Mouse (Mus musculus) neural tube, embryonic 14.5 days (tissue): ENCODE measurements around the gene Iqcn. TPM values are rescaled to one million over a fixed set of nuclear protein-coding genes. Genes with fewer than 3 reads are reported as not detected.

ENCODE experiments used
- ATAC-seq: fragments of 200-750 bp; cut with Nextera tagmentation; 2 replicates; pipeline ENCODE4 v1.8.0; 2017; ENCODE audit warnings: low read depth, mild to moderate bottlenecking, moderate TSS enrichment, moderate library complexity
- H3K27ac ChIP-seq: fragments of 300-500 bp; sonication (generic); 2 replicates; pipeline ENCODE4 v1.5.1; 2014; ENCODE audit warnings: low read depth, mild to moderate bottlenecking, control low read depth, low read length, moderate library complexity, mixed read lengths
- H3K27me3 ChIP-seq: fragments of 300-500 bp; sonication (generic); 2 replicates; pipeline ENCODE4 v1.6.1; 2014; ENCODE audit warnings: low read length; ENCODE audit not compliant: control insufficient read depth, insufficient read depth
- H3K36me3 ChIP-seq: fragments of 300-500 bp; sonication (generic); 2 replicates; pipeline ENCODE4 v1.6.1; 2014; ENCODE audit warnings: low read length, mixed read lengths; ENCODE audit not compliant: control insufficient read depth, insufficient read depth
- H3K4me1 ChIP-seq: fragments of 300-500 bp; sonication (generic); 2 replicates; pipeline ENCODE4 v1.6.1; 2014; ENCODE audit warnings: low read length; ENCODE audit not compliant: control insufficient read depth, insufficient read depth
- H3K4me2 ChIP-seq: fragments of 300-500 bp; sonication (generic); 2 replicates; pipeline ENCODE4 v1.6.1; 2014; ENCODE audit warnings: mild to moderate bottlenecking, low read depth, low read length, control low read depth
- H3K4me3 ChIP-seq: fragments of 300-500 bp; sonication (generic); 2 replicates; pipeline ENCODE4 v1.5.1; 2014; ENCODE audit warnings: low read depth, low read length, control low read depth, mixed read lengths
- H3K9ac ChIP-seq: fragments of 300-500 bp; sonication (generic); replicated peaks from 2 replicates; pipeline ENCODE4 v1.6.1; 2014; ENCODE audit warnings: low read depth, mild to moderate bottlenecking, control low read depth, low read length, mixed read lengths
- H3K9me3 ChIP-seq: fragments of 300-500 bp; sonication (generic); 2 replicates; pipeline ENCODE4 v1.6.1; 2016; ENCODE audit warnings: low read length; ENCODE audit not compliant: control insufficient read depth
- WGBS: fragments of 180-500 bp; shearing (Covaris S2); extraction: QIAGEN DNeasy Blood & Tissue Kit; methylation state at CpG from one replicate; pipeline ENCODE4 v1.1.7; 2014; 5-methylcytosine and 5-hydroxymethylcytosine counted together
- polyA plus RNA-seq: library from polyadenylated mRNA; unstranded; fragments of >200 nt; fragmentation: Nextera tagmentation; extraction: Ambion mirVana; gene quantifications from 2 replicates; pipeline ENCODE4 v1.2.1, GENCODE M21; 2014

Iqcn gene
- polyA plus RNA-seq, 1 experiment from 2014 or later = not detected

- H3K27me3 ChIP-seq = no peaks in the 10 kb centered on the region; the same call in 1 of the 2 replicates
- ATAC-seq = no peak
- 71% methylated on average over 7 of the region's 7 CpGs for WGBS
- H3K9me3 ChIP-seq = no peaks in the 10 kb centered on the region
- H3K9ac ChIP-seq = no peak overlapping the region
- no peak overlapping the region for H3K27ac ChIP-seq
- H3K36me3 ChIP-seq = peaks cover 19% of the 10 kb centered on the region; the same call in 1 of the 2 replicates
- no peak overlapping the region for H3K4me2 ChIP-seq
- H3K4me1 ChIP-seq = peaks cover 26% of the 10 kb centered on the region
- no peak overlapping the region for H3K4me3 ChIP-seq
These were observed 55.0 kb downstream of the Iqcn start for GRCm38 (mm10) chr8:70758308-70758615.

GRCm38 (mm10) chr8:70758616-70759561 is 55.6 kb downstream of the Iqcn start:
- H3K4me1 ChIP-seq = peaks cover 26% of the 10 kb centered on the region
- H3K4me2 ChIP-seq = peak overlapping the region; percentile 98; the same call in 1 of the 2 replicates
- H3K27me3 ChIP-seq = no peaks in the 10 kb centered on the region; the same call in 1 of the 2 replicates
- no peak for ATAC-seq
- H3K4me3 ChIP-seq = no peak overlapping the region
- no peak overlapping the region for H3K27ac ChIP-seq
- H3K9me3 ChIP-seq = no peaks in the 10 kb centered on the region
- WGBS = 64% methylated on average over 19 of the region's 19 CpGs
- H3K9ac ChIP-seq = no peak overlapping the region
- H3K36me3 ChIP-seq = peaks cover 19% of the 10 kb centered on the region; the same call in 1 of the 2 replicates

- Histone ChIP-seq H3K27ac (peak overlapping the region; percentile 82), H3K9me3 (no peaks in the 10 kb centered on the region), H3K27me3 (no peaks in the 10 kb centered on the region), H3K36me3 (peaks cover 19% of the 10 kb centered on the region; the same call in 1 of the 2 replicates), H3K4me2 (peak overlapping the region; percentile 98), H3K4me3 (peak overlapping the region; percentile 64), H3K9ac (peak overlapping the region; percentile 76), H3K4me1 (peaks cover 23% of the 10 kb centered on the region)
- under 1% methylated on average over 22 of the region's 22 CpGs for WGBS
- ATAC-seq = peak; percentile 35; the same call in 1 of the 2 replicates
These were observed 57.1 kb downstream of the Iqcn start for GRCm38 (mm10) chr8:70760350-70760749.

GRCm38 (mm10) chr8:70760775-70761406 is 57.6 kb downstream of the Iqcn start, which contains the start of gene Mpv17l2:
TSS of gene Mpv17l2 (minus strand) at chr8:70760946.
- Histone ChIP-seq H3K4me2 (peak within 1 kb of the TSS; percentile 98), H3K9me3 (no peaks in the 10 kb centered on the region), H3K4me3 (peak within 1 kb of the TSS; percentile 64), H3K27me3 (no peaks in the 10 kb centered on the region), H3K36me3 (peaks cover 18% of the 10 kb centered on the region; the same call in 1 of the 2 replicates), H3K9ac (peak within 1 kb of the TSS; percentile 76), H3K4me1 (peaks cover 20% of the 10 kb centered on the region), H3K27ac (peak within 1 kb of the TSS; percentile 82)
- under 1% methylated on average over 55 of the region's 55 CpGs for WGBS
- peak; percentile 96 for ATAC-seq

- H3K9ac ChIP-seq = no peak overlapping the region
- 90% methylated on average over 1 of the region's 1 CpGs for WGBS
- no peak for ATAC-seq
These were observed 58.9 kb downstream of the Iqcn start for GRCm38 (mm10) chr8:70762118-70762517.

GRCm38 (mm10) chr8:70763354-70763753 is 60.1 kb downstream of the Iqcn start:
- H3K4me1 ChIP-seq = peaks cover 19% of the 10 kb centered on the region
- no peaks in the 10 kb centered on the region for H3K9me3 ChIP-seq
- H3K4me2 ChIP-seq = no peak overlapping the region
- H3K9ac ChIP-seq = no peak overlapping the region
- WGBS = 4% methylated on average over 3 of the region's 3 CpGs
- peaks cover 9% of the 10 kb centered on the region; the same call in 1 of the 2 replicates for H3K36me3 ChIP-seq
- no peak overlapping the region for H3K27ac ChIP-seq
- no peaks in the 10 kb centered on the region for H3K27me3 ChIP-seq
- no peak overlapping the region for H3K4me3 ChIP-seq
- no peak for ATAC-seq

More at GRCm38 (mm10) chr8:70762118-70762517, 58.9 kb downstream of the Iqcn start:
- Histone ChIP-seq H3K4me3 (no peak overlapping the region), H3K36me3 (peaks cover 11% of the 10 kb centered on the region; the same call in 1 of the 2 replicates), H3K27me3 (no peaks in the 10 kb centered on the region), H3K4me1 (peaks cover 19% of the 10 kb centered on the region), H3K9me3 (no peaks in the 10 kb centered on the region), H3K27ac (no peak overlapping the region), H3K4me2 (no peak overlapping the region)

- Histone ChIP-seq H3K36me3 (peaks cover 15% of the 10 kb centered on the region), H3K9me3 (no peaks in the 10 kb centered on the region), H3K27ac (no peak overlapping the region), H3K4me2 (no peak overlapping the region), H3K27me3 (no peaks in the 10 kb centered on the region), H3K4me3 (no peak overlapping the region), H3K9ac (no peak overlapping the region), H3K4me1 (peaks cover 19% of the 10 kb centered on the region)
- no peak for ATAC-seq
- WGBS = 85% methylated on average over 8 of the region's 8 CpGs
These were observed 60.8 kb downstream of the Iqcn start for GRCm38 (mm10) chr8:70764026-70764425.

GRCm38 (mm10) chr8:70764676-70765075 is 61.4 kb downstream of the Iqcn start:
- Histone ChIP-seq H3K27ac (no peak overlapping the region), H3K4me3 (no peak overlapping the region), H3K4me1 (peaks cover 15% of the 10 kb centered on the region), H3K27me3 (no peaks in the 10 kb centered on the region), H3K9ac (no peak overlapping the region), H3K9me3 (no peaks in the 10 kb centered on the region), H3K4me2 (no peak overlapping the region), H3K36me3 (peaks cover 18% of the 10 kb centered on the region)
- 93% methylated on average over 13 of the region's 13 CpGs for WGBS
- no peak for ATAC-seq

- no peaks in the 10 kb centered on the region for H3K27me3 ChIP-seq
- no peak overlapping the region for H3K4me3 ChIP-seq
- H3K9ac ChIP-seq = no peak overlapping the region
- ATAC-seq = no peak
- H3K4me2 ChIP-seq = no peak overlapping the region
- H3K4me1 ChIP-seq = peaks cover 9% of the 10 kb centered on the region
- no peaks in the 10 kb centered on the region for H3K9me3 ChIP-seq
- H3K27ac ChIP-seq = no peak overlapping the region
- 81% methylated on average over 9 of the region's 9 CpGs for WGBS
- peaks cover 25% of the 10 kb centered on the region for H3K36me3 ChIP-seq
These were observed 62.1 kb downstream of the Iqcn start for GRCm38 (mm10) chr8:70765329-70765728.
